Mouse (Mus musculus): ENCODE measurements around the gene Nfkb1. TPM values are rescaled to one million over a fixed set of nuclear protein-coding genes. Genes with fewer than 3 reads are reported as not detected.

The Nfkb1 gene
- polyA plus RNA-seq, 1 experiment from 2014 or later: 18.4 TPM

GRCm38 (mm10) chr3:135677064-135677463 lies 14.3 kb downstream of the Nfkb1 start:
- Histone ChIP-seq H3K9ac (no peak overlapping the region), H3K4me1 (peaks cover 16% of the 10 kb centered on the region), H3K9me3 (no peaks in the 10 kb centered on the region), H3K36me3 (no peaks in the 10 kb centered on the region), H3K4me3 (no peak overlapping the region), H3K27me3 (no peaks in the 10 kb centered on the region), H3K4me2 (replicated peaks) (no peak overlapping the region), H3K27ac (no peak overlapping the region)
- 76% methylated on average over 5 of the region's 5 CpGs for WGBS
- no peak for ATAC-seq (ENCODE audit: insufficient number of reproducible peaks, insufficient read depth, low FRiP score, low TSS enrichment)

GRCm38 (mm10) chr3:135676364-135676763 lies 15.0 kb downstream of the Nfkb1 start:
- Histone ChIP-seq H3K9me3 (no peaks in the 10 kb centered on the region), H3K27me3 (no peaks in the 10 kb centered on the region), H3K36me3 (no peaks in the 10 kb centered on the region), H3K9ac (no peak overlapping the region), H3K4me3 (no peak overlapping the region), H3K4me2 (replicated peaks) (no peak overlapping the region), H3K4me1 (peaks cover 13% of the 10 kb centered on the region), H3K27ac (no peak overlapping the region)
- no peak for ATAC-seq (ENCODE audit: insufficient number of reproducible peaks, insufficient read depth, low FRiP score, low TSS enrichment)
- 84% methylated on average over 2 of the region's 2 CpGs for WGBS

GRCm38 (mm10) chr3:135675480-135675879 lies 15.9 kb downstream of the Nfkb1 start:
- Histone ChIP-seq H3K27me3 (no peaks in the 10 kb centered on the region), H3K4me3 (no peak overlapping the region), H3K27ac (no peak overlapping the region), H3K4me2 (replicated peaks) (no peak overlapping the region), H3K9ac (no peak overlapping the region), H3K36me3 (no peaks in the 10 kb centered on the region), H3K4me1 (peaks cover 21% of the 10 kb centered on the region), H3K9me3 (no peaks in the 10 kb centered on the region)
- no peak for ATAC-seq (ENCODE audit: insufficient number of reproducible peaks, insufficient read depth, low FRiP score, low TSS enrichment)
- 76% methylated on average over 5 of the region's 5 CpGs for WGBS

GRCm38 (mm10) chr3:135674716-135675392 lies 16.5 kb downstream of the Nfkb1 start:
- H3K4me1 ChIP-seq: peaks cover 21% of the 10 kb centered on the region
- no peak overlapping the region for H3K4me3 ChIP-seq
- no peaks in the 10 kb centered on the region for H3K9me3 ChIP-seq
- no peak overlapping the region for H3K4me2 ChIP-seq (replicated peaks)
- no peaks in the 10 kb centered on the region for H3K27me3 ChIP-seq
- 66% methylated on average over 13 of the region's 13 CpGs for WGBS
- H3K27ac ChIP-seq: no peak overlapping the region
- no peaks in the 10 kb centered on the region for H3K36me3 ChIP-seq
- no peak for ATAC-seq (ENCODE audit: insufficient number of reproducible peaks, insufficient read depth, low FRiP score, low TSS enrichment)
- H3K9ac ChIP-seq: no peak overlapping the region

- Histone ChIP-seq H3K9me3 (no peaks in the 10 kb centered on the region), H3K36me3 (0 out of 2 replicates have a peak, but pooled peaks cover 5% of the 10 kb centered on the region), H3K4me3 (no peak overlapping the region), H3K4me1 (peaks cover 21% of the 10 kb centered on the region), H3K27ac (no peak overlapping the region), H3K27me3 (no peaks in the 10 kb centered on the region), H3K4me2 (replicated peaks) (no peak overlapping the region), H3K9ac (no peak overlapping the region)
- 60% methylated on average over 7 of the region's 7 CpGs for WGBS
- ATAC-seq (ENCODE audit: insufficient number of reproducible peaks, insufficient read depth, low FRiP score, low TSS enrichment): no peak
These were observed 17.7 kb downstream of the Nfkb1 start for GRCm38 (mm10) chr3:135673695-135674094.

GRCm38 (mm10) chr3:135673041-135673440 lies 18.3 kb downstream of the Nfkb1 start:
- ATAC-seq (ENCODE audit: insufficient number of reproducible peaks, insufficient read depth, low FRiP score, low TSS enrichment): no peak
- Histone ChIP-seq H3K27ac (no peak overlapping the region), H3K9ac (no peak overlapping the region), H3K9me3 (no peaks in the 10 kb centered on the region), H3K4me3 (no peak overlapping the region), H3K4me1 (peaks cover 21% of the 10 kb centered on the region), H3K36me3 (0 out of 2 replicates have a peak, but pooled peaks cover 5% of the 10 kb centered on the region), H3K27me3 (no peaks in the 10 kb centered on the region), H3K4me2 (replicated peaks) (no peak overlapping the region)
- WGBS: 85% methylated on average over 4 of the region's 4 CpGs

GRCm38 (mm10) chr3:135672135-135672534 lies 19.2 kb downstream of the Nfkb1 start:
- Histone ChIP-seq H3K4me1 (peaks cover 21% of the 10 kb centered on the region), H3K36me3 (0 out of 2 replicates have a peak, but pooled peaks cover 5% of the 10 kb centered on the region), H3K27me3 (no peaks in the 10 kb centered on the region), H3K27ac (no peak overlapping the region), H3K9me3 (no peaks in the 10 kb centered on the region), H3K9ac (no peak overlapping the region), H3K4me2 (replicated peaks) (no peak overlapping the region), H3K4me3 (no peak overlapping the region)
- ATAC-seq (ENCODE audit: insufficient number of reproducible peaks, insufficient read depth, low FRiP score, low TSS enrichment): no peak
- 80% methylated on average over 5 of the region's 5 CpGs for WGBS

- no peak; the same call in 1 of the 2 replicates for ATAC-seq (ENCODE audit: insufficient number of reproducible peaks, insufficient read depth, low FRiP score, low TSS enrichment)
- H3K9ac ChIP-seq: no peak overlapping the region
- WGBS: 52% methylated on average over 4 of the region's 4 CpGs
- no peaks in the 10 kb centered on the region for H3K27me3 ChIP-seq
- H3K36me3 ChIP-seq: 0 out of 2 replicates have a peak, but pooled peaks cover 5% of the 10 kb centered on the region
- H3K9me3 ChIP-seq: no peaks in the 10 kb centered on the region
- H3K4me1 ChIP-seq: peaks cover 21% of the 10 kb centered on the region
- H3K4me2 ChIP-seq (replicated peaks): no peak overlapping the region
- no peak overlapping the region for H3K4me3 ChIP-seq
- no peak overlapping the region for H3K27ac ChIP-seq
These were observed 20.5 kb downstream of the Nfkb1 start for GRCm38 (mm10) chr3:135670869-135671268.

GRCm38 (mm10) chr3:135667084-135667483 lies 24.3 kb downstream of the Nfkb1 start:
- Histone ChIP-seq H3K4me1 (peaks cover 13% of the 10 kb centered on the region), H3K9ac (no peak overlapping the region), H3K36me3 (peaks cover 16% of the 10 kb centered on the region; the same call in 1 of the 2 replicates), H3K4me3 (no peak overlapping the region), H3K27ac (no peak overlapping the region), H3K9me3 (no peaks in the 10 kb centered on the region), H3K27me3 (no peaks in the 10 kb centered on the region), H3K4me2 (replicated peaks) (no peak overlapping the region)
- 89% methylated on average over 3 of the region's 3 CpGs for WGBS
- no peak for ATAC-seq (ENCODE audit: insufficient number of reproducible peaks, insufficient read depth, low FRiP score, low TSS enrichment)

- no peak overlapping the region for H3K27ac ChIP-seq
- no peak for ATAC-seq (ENCODE audit: insufficient number of reproducible peaks, insufficient read depth, low FRiP score, low TSS enrichment)
- H3K36me3 ChIP-seq: peaks cover 16% of the 10 kb centered on the region; the same call in 1 of the 2 replicates
- H3K9me3 ChIP-seq: no peaks in the 10 kb centered on the region
- no peak overlapping the region for H3K4me3 ChIP-seq
- H3K27me3 ChIP-seq: no peaks in the 10 kb centered on the region
- H3K4me1 ChIP-seq: peaks cover 8% of the 10 kb centered on the region
- 68% methylated on average over 6 of the region's 6 CpGs for whole genome bisulfite sequencing
- H3K4me2 ChIP-seq (replicated peaks): no peak overlapping the region
- H3K9ac ChIP-seq: no peak overlapping the region
These were observed 25.5 kb downstream of the Nfkb1 start for GRCm38 (mm10) chr3:135665777-135666259.

- Histone ChIP-seq H3K4me2 (replicated peaks) (no peak overlapping the region), H3K27ac (no peak overlapping the region), H3K36me3 (peaks cover 18% of the 10 kb centered on the region; the same call in 1 of the 2 replicates), H3K4me1 (peaks cover 6% of the 10 kb centered on the region), H3K9me3 (no peaks in the 10 kb centered on the region), H3K4me3 (no peak overlapping the region), H3K27me3 (no peaks in the 10 kb centered on the region), H3K9ac (no peak overlapping the region)
- WGBS: 84% methylated on average over 15 of the region's 15 CpGs
- no peak for ATAC-seq (ENCODE audit: insufficient number of reproducible peaks, insufficient read depth, low FRiP score, low TSS enrichment)
These were observed 29.0 kb downstream of the Nfkb1 start for GRCm38 (mm10) chr3:135662139-135662864.

- H3K36me3 ChIP-seq: peaks cover 18% of the 10 kb centered on the region; the same call in 1 of the 2 replicates
- no peak overlapping the region for H3K4me2 ChIP-seq (replicated peaks)
- H3K27me3 ChIP-seq: no peaks in the 10 kb centered on the region
- no peak overlapping the region for H3K9ac ChIP-seq
- H3K27ac ChIP-seq: no peak overlapping the region
- ATAC-seq (ENCODE audit: insufficient number of reproducible peaks, insufficient read depth, low FRiP score, low TSS enrichment): no peak
- H3K4me3 ChIP-seq: no peak overlapping the region
- peaks cover 6% of the 10 kb centered on the region for H3K4me1 ChIP-seq
- 82% methylated on average over 9 of the region's 9 CpGs for WGBS
- H3K9me3 ChIP-seq: no peaks in the 10 kb centered on the region
These were observed 29.6 kb downstream of the Nfkb1 start for GRCm38 (mm10) chr3:135661707-135662106.
